Mouse (Mus musculus): ENCODE measurements around the gene Dcp1b.

GRCm38 (mm10) chr6:119180188-119180587, 5.1 kb downstream of the Dcp1b start:
- TF ChIP-seq CTCF (IDR thresholded peaks at IDR 0.05; ENCODE audit: low read depth) (no peak), EP300 (IDR thresholded peaks at IDR 0.05; ENCODE audit: low read depth) (no peak)
